Mouse (Mus musculus) kidney, adult 2 months (tissue): ENCODE data around the gene Ifi27. TPM values are rescaled to one million over a fixed set of nuclear protein-coding genes. Genes with fewer than 3 reads are reported as not detected.

Experiments used
- DNase-seq: peaks from one replicate; pipeline ENCODE4 v3.0.0; 2021
- H3K27ac ChIP-seq: fragments of 200-500 bp; 2 replicates; pipeline ENCODE4 v1.5.1; 2012; ENCODE audit warnings: low read depth, low read length, control low read depth, inconsistent platforms; ENCODE audit not compliant: insufficient read depth
- H3K27me3 ChIP-seq: fragments of 200-500 bp; replicated peaks from 2 replicates; pipeline ENCODE4 v1.6.1; 2012; ENCODE audit warnings: mild to moderate bottlenecking, moderate library complexity, low read length, inconsistent platforms; ENCODE audit not compliant: control insufficient read depth, insufficient read depth
- H3K36me3 ChIP-seq: fragments of 200-500 bp; 2 replicates; pipeline ENCODE4 v1.6.1; 2012; ENCODE audit warnings: mild to moderate bottlenecking, moderate library complexity, low read length, inconsistent platforms; ENCODE audit not compliant: control insufficient read depth, insufficient read depth
- H3K4me1 ChIP-seq: fragments of 200-500 bp; 2 replicates; pipeline ENCODE4 v1.6.1; 2011; ENCODE audit warnings: low read length; ENCODE audit not compliant: control insufficient read depth, insufficient read depth
- H3K4me3 ChIP-seq: fragments of 200-500 bp; 2 replicates; pipeline ENCODE4 v1.5.1; 2011; ENCODE audit warnings: mild to moderate bottlenecking, low read depth, low read length, control low read depth; ENCODE audit not compliant: insufficient read depth
- CTCF ChIP-seq: fragments of 200-500 bp; conservative IDR thresholded peaks from 2 replicates; pipeline ENCODE4 v1.5.1; 2011; ENCODE audit warnings: low read depth, mild to moderate bottlenecking, control low read depth, low read length, moderate library complexity, mixed read lengths; ENCODE audit not compliant: insufficient read depth, insufficient read length
- POLR2A ChIP-seq: fragments of 200-500 bp; IDR thresholded peaks from one replicate; pipeline ENCODE4 v1.6.1; 2011; ENCODE audit warnings: low read depth, low read length, control low read depth
- WGBS: fragments of 180-500 bp; shearing (Covaris S2); methylation state at CpG from one replicate; pipeline ENCODE4 v1.1.7; 2018; 5-methylcytosine and 5-hydroxymethylcytosine counted together
- polyA plus RNA-seq: library from polyadenylated mRNA; depleted of rRNA; stranded (reverse); fragments of >200 nt; gene quantifications from 2 replicates; pipeline ENCODE4 v1.2.3, GENCODE M21; 2012

Gene Ifi27
- polyA plus RNA-seq, 1 experiment, result 355 TPM

DNA sequence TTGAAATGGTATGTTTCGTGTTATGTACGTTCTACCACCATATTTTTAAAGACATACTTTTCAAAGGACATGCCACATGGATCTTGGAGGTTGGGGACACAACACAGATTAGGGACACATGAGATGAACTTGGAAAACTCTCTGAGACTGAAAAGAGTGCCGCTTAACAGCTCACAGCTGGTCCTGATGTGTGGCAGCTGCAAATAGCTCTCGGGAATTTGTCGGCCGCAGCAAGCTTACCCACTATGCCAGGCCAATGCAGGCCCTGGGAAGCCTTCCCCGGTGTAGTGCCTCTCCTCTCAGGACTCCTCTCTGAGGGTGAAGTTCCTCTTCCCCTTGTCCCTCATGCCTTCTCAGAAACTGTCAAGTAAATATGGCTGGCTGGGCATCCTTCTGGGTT is 37.3 kb upstream of the Ifi27 start:
- WGBS, result 83% methylated on average over 7 of the region's 7 CpGs
- H3K27me3 ChIP-seq, result no peaks in the 10 kb centered on the region
- peaks cover 7% of the 10 kb centered on the region for H3K4me1 ChIP-seq
- DNase-seq, result no peak
- no peak overlapping the region for H3K4me3 ChIP-seq
- no peaks in the 10 kb centered on the region for H3K36me3 ChIP-seq
- TF ChIP-seq CTCF (no peak), POLR2A (no peak)
- H3K27ac ChIP-seq, result no peak overlapping the region

DNA sequence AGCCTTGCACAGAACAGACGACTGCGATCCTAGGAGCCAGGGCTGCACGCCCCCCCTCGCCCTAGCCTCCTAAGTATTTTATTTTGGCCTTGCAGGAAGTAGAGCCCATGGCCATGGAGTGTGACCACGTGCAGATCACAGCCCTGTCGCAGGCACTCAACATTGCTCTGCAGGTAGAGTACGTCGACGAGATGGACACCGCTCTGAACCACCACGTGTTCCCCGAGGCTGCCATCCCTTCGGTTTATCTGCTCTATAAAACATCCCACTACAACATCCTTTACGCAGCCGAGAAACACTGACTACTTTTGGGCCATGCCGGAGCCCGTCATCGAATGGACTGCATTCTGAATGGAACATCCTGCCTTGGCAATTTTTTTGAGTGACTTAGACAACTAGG is 29.9 kb upstream of the Ifi27 start:
- TF ChIP-seq CTCF (no peak), POLR2A (no peak)
- Histone ChIP-seq H3K27me3 (no peaks in the 10 kb centered on the region), H3K4me1 (no peaks in the 10 kb centered on the region), H3K27ac (no peak overlapping the region), H3K36me3 (no peaks in the 10 kb centered on the region), H3K4me3 (no peak overlapping the region)
- DNase-seq, result no peak
- WGBS, result 83% methylated on average over 18 of the region's 18 CpGs

DNA sequence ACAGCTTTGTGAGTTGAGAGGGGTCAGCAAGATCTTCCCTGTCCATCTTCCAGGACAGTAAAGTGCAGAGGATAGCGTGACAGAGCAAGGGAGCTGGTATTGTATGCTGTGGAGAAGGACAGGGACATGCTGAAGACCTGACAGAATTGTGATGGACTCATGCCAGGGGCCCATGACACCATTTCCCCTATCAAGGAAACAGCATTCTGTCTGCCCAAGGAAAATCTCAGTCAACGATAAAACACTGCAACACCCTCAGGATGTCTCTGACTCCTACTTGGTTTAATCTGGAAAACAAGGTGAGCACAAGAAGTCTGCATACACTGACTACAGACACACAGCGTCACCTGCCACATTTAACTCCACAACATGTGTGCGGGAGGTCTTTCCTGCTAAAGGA is 26.3 kb upstream of the Ifi27 start, which contains the start of gene 9330161L09Rik:
TSS of gene 9330161L09Rik (minus strand) at position 101 of the 400 bp plus-strand sequence.
- WGBS, result 87% methylated on average over 4 of the region's 4 CpGs
- no peak for TF ChIP-seq POLR2A
- no peak for TF ChIP-seq CTCF
- H3K36me3 ChIP-seq, result 0 out of 2 replicates have a peak, but pooled peaks cover 2% of the 10 kb centered on the region
- H3K4me1 ChIP-seq, result no peaks in the 10 kb centered on the region
- no peak within 1 kb of the TSS for H3K4me3 ChIP-seq
- no peak within 1 kb of the TSS for H3K27ac ChIP-seq
- H3K27me3 ChIP-seq, result no peaks in the 10 kb centered on the region
- DNase-seq, result no peak

DNA sequence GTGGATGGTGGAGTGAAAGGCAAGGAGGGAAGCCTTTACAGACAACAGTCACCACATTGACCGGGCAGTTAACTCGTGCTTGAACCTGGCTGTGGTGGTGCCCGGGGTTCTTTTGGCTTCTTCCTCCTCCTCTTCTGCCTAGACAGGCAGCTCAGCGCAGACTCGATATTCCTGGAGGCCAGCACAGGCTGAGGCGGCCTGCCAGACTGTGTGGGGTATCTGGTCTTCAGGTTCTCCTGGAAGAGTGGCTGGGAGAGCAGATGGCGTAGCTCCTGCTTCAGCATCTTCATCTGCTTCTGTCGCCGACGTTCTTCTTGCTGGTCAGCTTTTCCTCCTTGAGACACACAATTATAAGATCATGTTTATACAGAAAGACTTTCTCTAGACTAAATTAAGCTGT is 25.9 kb upstream of the Ifi27 start:
- H3K4me1 ChIP-seq, result no peaks in the 10 kb centered on the region
- H3K27ac ChIP-seq, result no peak overlapping the region
- no peak for TF ChIP-seq CTCF
- TF ChIP-seq POLR2A, result no peak
- WGBS, result 90% methylated on average over 10 of the region's 10 CpGs
- H3K36me3 ChIP-seq, result 0 out of 2 replicates have a peak, but pooled peaks cover 2% of the 10 kb centered on the region
- no peaks in the 10 kb centered on the region for H3K27me3 ChIP-seq
- DNase-seq, result no peak
- H3K4me3 ChIP-seq, result no peak overlapping the region

DNA sequence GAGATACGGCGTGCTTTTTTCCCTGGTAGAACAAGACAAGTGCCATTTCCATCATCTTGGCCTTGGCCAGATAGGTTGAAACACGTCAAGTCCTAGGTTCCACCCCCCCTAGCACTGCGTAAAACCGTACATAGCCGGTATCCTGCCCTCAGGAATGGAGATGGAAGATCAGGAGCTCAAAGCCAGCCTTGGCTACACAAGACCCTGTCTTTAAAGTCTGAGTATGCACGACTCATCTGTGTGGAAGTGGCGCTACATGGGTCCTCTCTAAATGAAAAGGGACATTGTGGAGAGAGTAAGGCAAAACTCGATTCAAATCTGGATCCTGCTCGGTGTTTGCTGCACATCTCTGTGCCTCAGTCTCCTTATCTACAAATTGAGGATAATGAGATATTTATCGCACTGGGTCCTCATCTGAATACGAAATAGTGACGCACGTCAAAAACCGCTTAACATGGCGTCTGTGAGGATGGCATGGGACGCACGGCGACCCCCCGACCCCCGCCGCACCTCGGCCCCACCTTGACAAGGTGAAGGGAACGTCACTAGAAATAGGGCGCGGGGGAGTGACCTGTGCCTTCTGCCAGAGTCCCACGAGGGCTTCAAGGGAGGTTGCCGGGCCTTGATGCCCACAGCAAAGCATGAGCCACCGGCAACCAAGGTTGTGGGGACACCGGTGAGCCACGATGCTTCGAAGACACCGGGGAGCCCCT is 8.8 kb upstream of the Ifi27 start:
- WGBS, result 7% methylated on average over 33 of the region's 33 CpGs
- Histone ChIP-seq H3K36me3 (no peaks in the 10 kb centered on the region; the same call in 1 of the 2 replicates), H3K27ac (peak overlapping the region; percentile 19; the same call in 1 of the 2 replicates), H3K27me3 (no peaks in the 10 kb centered on the region), H3K4me3 (peak overlapping the region; percentile 85), H3K4me1 (peaks cover 10% of the 10 kb centered on the region)
- DNase-seq, result no peak
- TF ChIP-seq CTCF (no peak), POLR2A (no peak)

DNA sequence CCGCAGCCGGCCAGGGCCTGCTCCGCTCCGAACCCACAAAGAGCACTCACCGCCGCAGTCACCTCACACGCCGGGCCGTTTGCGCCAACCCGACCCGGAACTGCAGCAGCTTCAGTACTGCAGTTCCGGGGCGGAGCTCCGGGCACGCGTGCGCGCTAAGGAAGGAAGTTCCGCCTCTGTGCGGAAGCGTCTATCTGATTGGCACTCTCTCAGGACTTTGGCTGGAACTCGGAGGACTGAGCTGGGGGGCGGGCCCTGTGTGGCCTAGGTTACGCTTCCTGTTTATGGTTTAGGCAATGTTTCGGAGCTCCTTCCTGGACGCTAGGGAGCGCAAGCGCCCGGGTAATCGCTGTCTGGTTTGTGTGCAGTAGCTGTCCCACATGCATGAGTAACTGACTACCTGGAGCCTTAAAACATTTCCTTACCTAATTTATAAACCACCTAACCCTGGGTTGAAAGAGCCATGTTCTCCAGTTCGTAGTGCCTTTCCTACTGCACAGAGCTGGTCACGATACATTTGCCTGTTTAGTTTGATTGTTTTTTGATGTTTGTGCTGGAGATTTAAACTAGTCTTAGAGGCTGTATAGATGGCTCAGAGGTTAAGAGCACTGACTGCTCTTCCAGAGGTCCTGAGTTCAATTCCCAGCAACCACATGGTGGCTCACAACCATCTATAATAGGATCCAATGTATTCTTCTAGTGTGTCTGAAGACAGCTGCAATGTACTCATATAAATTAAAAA is 8.1 kb upstream of the Ifi27 start, which contains the start of gene Ddx24:
TSS of gene Ddx24 (minus strand) at position 102 of the 742 bp plus-strand sequence.
- H3K36me3 ChIP-seq, result no peaks in the 10 kb centered on the region; the same call in 1 of the 2 replicates
- TF ChIP-seq CTCF, result peak; percentile 96
- TF ChIP-seq POLR2A, result peak; percentile 17
- H3K27me3 ChIP-seq, result no peaks in the 10 kb centered on the region
- WGBS, result under 1% methylated on average over 33 of the region's 33 CpGs
- peak within 1 kb of the TSS; percentile 37; the same call in 1 of the 2 replicates for H3K27ac ChIP-seq
- H3K4me1 ChIP-seq, result peaks cover 10% of the 10 kb centered on the region
- DNase-seq, result peak; percentile 100
- H3K4me3 ChIP-seq, result peak within 1 kb of the TSS; percentile 85

DNA sequence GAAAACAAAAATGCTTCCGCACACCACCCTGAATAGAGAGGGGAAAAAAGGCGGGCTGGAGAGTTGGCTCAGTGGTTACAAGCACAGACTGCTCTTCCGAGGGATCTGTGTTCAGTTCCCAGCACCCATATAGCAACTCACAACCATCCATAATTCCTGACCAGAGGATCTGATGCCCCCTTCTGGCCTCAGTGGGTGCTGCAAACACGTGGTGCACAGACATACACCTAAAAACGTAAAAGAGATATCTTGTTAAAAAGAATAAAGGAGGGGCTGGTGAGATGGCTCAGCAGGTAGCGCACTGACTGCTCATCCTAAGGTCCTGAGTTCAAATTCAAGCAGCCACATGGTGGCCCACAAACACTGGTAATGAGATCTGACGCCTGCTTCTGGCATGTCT is 7.3 kb upstream of the Ifi27 start:
- 91% methylated on average over 7 of the region's 7 CpGs for WGBS
- H3K27me3 ChIP-seq, result no peaks in the 10 kb centered on the region
- no peak for DNase-seq
- no peak overlapping the region for H3K27ac ChIP-seq
- no peak overlapping the region for H3K4me3 ChIP-seq
- no peaks in the 10 kb centered on the region; the same call in 1 of the 2 replicates for H3K36me3 ChIP-seq
- TF ChIP-seq POLR2A, result no peak
- no peak for TF ChIP-seq CTCF
- H3K4me1 ChIP-seq, result peaks cover 10% of the 10 kb centered on the region
